Mouse (Mus musculus): Measurements from ENCODE around the gene Ppa2.

DNA sequence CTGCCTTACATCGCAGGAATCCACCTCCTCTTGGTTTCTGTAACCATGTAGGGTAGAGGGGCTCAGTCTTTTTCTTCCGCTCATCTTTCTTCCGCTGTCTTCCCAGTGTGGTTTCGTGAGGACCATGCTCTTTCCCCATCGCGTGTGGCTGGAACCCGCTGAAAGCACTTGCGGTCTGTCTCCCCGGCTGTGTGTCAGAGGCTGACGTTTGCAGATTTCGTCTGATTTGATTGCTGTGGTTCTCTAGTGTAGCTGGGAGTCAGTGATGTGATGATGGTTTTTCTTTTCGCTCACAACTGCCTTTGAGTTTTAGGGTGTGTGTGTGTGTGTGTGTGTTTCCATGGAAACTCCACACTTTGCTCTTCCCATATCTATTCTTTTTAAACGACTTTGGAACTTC lies 18.6 kb downstream of the Ppa2 start:
- TF ChIP-seq EP300 (IDR thresholded peaks at IDR 0.05; ENCODE audit: low read depth in 1 of 2, low read length in 2 of 2): no peak
- no peak for TF ChIP-seq ZNF384 (IDR thresholded peaks at IDR 0.05; ENCODE audit: low read depth, low read length)
- TF ChIP-seq CHD2 (IDR thresholded peaks at IDR 0.05; ENCODE audit: low read length): no peak
- TF ChIP-seq JUND (IDR thresholded peaks at IDR 0.05; ENCODE audit: low read depth, low read length): no peak
- no peak for TF ChIP-seq TAL1 (IDR thresholded peaks at IDR 0.05; ENCODE audit: low read length)
- no peak for TF ChIP-seq GATA1 (IDR thresholded peaks at IDR 0.05; ENCODE audit: low read depth, low read length)
- no peak for TF ChIP-seq TCF12 (IDR thresholded peaks at IDR 0.05; ENCODE audit: low read depth, low read length)
- TF ChIP-seq HCFC1 (IDR thresholded peaks at IDR 0.05; ENCODE audit: low read depth, low read length): no peak
- no peak for TF ChIP-seq POLR2A (IDR thresholded peaks at IDR 0.05; ENCODE audit: control insufficient read depth in 1 of 2, insufficient read depth in 1 of 2, low read depth in 1 of 2, low read length in 2 of 2, poor library complexity in 1 of 2)
- TF ChIP-seq ZC3H11A (IDR thresholded peaks at IDR 0.05; ENCODE audit: low read depth, low read length): no peak
- TF ChIP-seq MAFK (IDR thresholded peaks at IDR 0.05; ENCODE audit: borderline replicate concordance, low read depth, low read length): no peak
- no peak for TF ChIP-seq KAT2A (conservative IDR thresholded peaks at IDR 0.05; ENCODE audit: low read depth, low read length)

All from MEL (cell line).